Mouse (Mus musculus) mouse trophoblast stem cell (cell line): Measurements from ENCODE around the gene Rph3a.
"Not testable (repeated sequence)": the region's sequence is repeated elsewhere in the genome, so short reads cannot be mapped to it uniquely, and the experiment has no call there.

Source experiments
- in situ Hi-C, 2 experiments: fragments of 300-500 bp; cut with MseI, MboI; formaldehyde crosslinking; loops; 2 replicates in 1 of 2; 3 replicates in 1 of 2; pipeline ENCODE4 v1.15.1; 2025

Rph3a gene

DNA sequence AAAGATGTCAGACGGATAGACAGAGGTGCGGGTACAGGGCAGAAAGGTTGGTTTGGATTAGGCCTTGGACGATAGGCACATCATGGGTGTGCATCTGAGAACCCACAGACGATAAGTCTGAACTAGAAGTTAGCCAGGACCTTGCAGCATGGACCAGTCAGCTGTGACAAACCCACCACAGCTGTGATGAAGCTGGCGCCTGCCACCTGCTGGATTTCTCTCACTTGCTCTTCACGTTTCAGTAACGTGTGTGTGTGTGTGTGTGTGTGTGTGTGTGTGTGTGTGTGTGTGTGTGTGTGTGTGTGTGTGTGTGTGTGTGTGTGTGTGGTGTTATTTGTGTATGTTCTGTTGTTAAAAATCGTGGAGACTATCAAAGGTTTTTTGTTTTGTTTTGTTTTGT lies 95.7 kb downstream of the Rph3a start, which contains the start of gene Oas1d:
TSS of gene Oas1d (plus strand) at position 333 of the 400 bp plus-strand sequence.
- in situ Hi-C loops = not testable (repeated sequence)

DNA sequence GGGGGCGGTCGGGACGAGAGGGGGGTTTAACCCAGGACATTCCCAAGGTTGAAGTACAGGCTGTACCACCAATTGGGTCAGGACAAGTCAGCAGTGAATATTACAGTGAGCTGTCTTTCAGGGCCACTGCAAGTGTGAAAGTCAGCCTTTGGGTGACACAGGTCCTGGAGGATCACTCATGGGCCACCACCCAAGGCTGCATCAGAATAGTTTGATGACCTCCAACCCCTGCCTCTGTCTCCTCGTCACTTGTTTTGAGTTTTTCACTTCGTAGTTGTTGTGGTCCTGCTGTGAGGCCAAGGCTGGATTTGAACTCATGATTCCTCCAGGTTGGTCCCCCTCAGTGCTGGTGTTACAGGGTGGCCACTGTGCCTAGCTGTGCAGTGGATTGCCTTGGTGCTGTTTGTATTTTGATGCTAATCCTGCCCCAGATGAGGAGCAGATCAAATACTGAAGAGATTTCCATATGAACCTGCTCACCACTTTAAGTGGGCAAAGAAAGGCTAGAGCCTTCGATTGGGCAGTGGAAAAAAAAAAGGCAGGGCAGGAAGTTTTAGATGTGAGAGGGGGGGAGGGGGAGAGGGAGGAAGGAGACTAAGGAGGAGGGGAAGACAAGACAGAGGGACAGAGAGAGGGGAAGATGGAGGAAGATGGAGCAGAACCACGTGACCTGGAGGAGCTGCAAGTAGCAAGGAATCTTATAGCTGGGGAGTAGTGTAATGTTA lies 101.5 kb downstream of the Rph3a start:
- in situ Hi-C loops = no loop called here

DNA sequence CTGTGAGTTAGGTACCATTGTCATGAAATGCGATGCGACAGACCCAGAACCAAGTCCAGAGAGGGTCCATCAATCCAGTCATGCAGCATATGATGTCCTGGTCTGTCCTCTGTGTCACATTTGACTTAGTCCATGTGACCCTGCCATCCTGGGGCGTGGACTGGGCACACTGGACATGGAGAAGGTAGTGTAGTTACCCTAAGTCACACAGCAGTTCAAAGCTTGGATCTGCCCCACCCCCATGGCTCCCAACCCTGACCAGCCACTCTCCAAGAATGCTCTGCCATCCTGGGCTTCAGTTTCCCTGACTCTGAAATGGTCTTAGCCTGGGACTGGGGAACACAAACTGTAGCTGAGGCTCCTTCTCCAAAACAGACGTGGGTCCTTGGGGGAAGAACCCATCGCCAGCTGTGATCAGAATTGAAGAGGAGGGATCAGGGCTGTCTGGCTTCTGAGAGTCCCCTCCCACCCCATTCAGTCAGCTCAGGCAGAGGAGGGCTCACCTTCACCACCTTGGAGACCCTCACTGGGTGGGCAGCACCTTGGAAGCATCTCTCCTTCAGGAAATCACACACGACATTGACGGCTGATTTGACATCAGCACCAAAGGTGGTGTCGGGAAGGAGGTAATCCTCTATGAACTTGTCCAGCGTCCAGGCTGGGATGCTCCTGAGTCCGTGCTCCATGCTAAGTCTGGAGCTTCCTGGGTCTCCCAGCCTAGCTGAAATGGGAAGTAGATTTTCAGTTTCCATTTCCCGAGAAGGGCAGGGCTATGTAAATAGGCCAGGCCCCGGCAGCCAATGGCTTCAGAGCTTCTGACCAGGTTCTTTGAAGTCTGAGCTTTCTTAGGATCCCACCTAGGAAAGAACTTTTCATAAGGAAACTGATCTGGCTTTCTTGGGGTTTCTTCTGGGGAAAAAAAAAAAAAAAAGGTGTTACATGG lies 102.8 kb downstream of the Rph3a start, which contains the start of gene Oas1a:
TSS of gene Oas1a (minus strand) at position 731 of the 943 bp plus-strand sequence.
- in situ Hi-C loops = not testable (repeated sequence)

DNA sequence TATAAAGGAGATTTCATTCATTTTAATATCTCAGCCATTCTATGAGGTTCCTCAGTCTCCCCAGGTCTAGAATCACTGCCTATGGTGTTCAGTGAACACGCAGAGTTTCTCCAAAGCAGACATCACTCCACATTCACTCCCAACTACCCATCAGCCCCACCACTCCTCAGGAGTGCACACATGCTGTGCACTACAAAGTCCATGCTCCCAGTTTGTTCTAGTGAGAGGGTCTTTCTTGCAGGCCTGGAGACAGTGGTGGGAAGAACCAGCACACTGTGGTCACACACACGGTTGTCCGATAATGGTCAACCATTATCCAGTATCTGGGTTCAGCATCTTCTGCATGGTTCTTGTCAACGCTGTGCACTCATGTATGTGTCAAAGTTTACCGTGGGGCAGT lies 107.8 kb downstream of the Rph3a start:
- in situ Hi-C loops = no loop called here

DNA sequence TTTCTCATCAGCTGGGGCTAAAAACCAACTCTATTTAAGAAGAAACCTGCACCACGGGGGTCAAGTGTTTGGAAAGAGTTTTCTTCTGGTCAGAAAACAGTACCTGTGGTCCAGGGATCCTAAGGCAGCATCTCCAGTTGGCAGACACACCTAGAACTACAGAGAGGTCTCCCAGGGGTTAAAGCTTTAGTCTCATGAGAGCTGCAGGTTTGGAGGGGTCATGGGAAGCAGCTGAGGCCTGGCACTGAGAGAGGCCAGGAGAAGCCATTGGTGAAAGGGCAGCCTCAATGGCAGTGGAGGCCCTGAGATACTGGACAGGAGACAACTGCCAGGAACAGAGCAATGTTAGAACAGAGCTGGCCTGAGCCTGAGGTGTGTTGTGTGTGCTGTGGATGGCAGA lies 109.2 kb downstream of the Rph3a start:
- in situ Hi-C loops = no loop called here

DNA sequence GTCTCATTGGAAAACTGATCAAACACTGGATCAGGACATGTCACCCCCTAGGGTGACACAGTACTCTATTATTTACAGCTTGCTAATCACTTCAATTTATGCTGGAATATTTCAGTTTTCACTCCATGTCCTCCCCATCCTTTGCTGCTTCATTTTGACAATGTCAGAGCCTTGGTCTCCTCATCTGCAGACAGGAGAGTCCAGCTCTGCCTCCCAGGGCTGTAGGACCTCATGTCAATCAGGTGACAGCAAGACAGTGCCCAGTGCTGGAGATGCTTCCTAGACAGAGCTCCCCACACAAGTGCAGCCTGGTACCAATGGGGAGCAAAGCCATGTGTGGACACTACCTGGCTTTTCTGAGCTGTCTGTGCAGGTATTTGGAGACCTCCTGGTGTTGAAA lies 111.2 kb downstream of the Rph3a start:
- in situ Hi-C loops = no loop called here

DNA sequence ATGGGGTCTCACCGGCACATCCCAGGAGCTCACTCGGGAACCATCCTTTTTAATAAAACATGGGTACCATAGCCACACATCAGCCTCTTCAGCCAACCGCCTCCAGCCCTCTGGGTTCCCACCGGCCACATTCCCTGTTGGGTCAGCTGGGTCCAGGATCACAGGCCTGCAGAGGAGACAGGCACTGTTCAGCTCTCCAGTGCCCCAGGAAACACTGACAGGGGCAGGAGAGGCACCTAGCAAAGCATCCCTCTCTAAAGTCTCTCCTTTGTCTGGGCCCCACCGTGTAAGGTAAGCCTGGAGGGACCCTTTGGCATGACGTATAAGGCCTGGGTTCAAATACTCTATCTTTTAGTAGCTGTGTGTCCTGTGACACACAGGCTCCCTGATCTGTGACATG lies 111.6 kb downstream of the Rph3a start:
- in situ Hi-C loops = no loop called here

DNA sequence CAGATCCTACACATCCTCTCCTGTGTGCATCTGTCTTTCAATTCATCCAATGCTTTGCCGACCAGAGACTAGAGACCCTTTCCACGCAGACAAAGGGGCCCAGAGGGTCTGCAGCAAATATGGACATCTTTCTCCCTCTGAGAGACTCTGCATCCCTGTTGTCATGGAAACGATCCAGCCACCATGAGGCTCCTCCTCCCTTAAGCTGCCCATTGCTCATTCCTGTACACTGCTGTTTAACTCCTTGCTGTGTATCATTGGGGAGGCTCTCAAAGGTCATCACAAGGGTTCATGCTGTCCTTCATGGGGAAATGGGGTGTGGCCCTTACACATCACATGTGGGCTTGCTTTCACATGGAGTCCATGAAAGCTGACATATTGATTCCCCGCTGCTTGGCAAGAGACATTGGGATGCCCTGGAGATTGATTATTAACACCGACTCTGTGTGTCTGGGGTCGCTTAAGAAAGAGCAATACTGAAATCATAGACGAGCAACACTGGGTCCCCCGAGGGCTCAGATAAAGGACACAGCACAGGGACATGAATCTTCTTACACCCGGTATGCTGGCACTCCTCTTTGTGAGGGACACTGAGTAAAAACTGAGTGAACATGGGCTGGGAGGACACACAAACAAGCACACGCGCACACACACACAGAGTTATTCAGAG lies 114.5 kb downstream of the Rph3a start:
- in situ Hi-C loops = no loop called here

DNA sequence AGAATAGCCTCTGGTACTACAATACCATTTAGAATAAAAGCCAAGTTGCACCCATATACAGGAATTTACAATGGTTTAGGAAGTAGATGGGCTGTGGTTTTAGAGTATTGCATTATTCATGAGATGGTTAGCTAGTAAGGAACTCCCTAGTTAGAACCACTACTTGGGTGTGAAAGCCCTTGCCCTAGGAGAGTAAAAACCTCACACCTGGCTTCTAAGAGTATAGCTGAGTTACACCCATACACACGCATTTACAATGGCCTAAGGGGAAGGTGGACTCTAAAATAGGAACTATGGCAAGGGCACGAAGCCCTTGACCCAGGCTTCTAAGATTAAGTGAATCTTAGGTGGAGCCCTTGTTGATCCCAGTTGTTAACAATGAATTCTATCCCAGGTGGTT lies 115.2 kb downstream of the Rph3a start:
- in situ Hi-C loops = not testable (repeated sequence)

DNA sequence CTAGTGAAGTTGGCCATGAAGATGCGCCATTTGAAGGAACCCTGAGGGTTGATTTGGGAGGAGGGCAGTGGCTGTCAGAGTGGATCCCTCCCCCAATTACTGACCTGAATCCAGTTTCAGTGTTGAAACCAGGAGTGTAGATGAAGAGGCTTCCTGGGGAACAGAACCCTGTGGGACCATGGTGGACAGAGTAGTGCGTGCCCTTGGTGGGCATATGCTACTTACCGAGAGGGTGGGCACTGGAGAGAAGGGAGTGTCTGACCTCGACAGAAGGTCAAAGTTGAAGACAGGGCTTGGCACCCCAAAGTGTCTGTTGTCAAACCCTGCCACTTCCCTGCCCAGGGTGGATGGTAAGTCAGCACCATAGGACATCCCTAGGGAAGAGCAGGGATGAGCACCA lies 116.0 kb downstream of the Rph3a start:
- in situ Hi-C loops = not testable (repeated sequence)

DNA sequence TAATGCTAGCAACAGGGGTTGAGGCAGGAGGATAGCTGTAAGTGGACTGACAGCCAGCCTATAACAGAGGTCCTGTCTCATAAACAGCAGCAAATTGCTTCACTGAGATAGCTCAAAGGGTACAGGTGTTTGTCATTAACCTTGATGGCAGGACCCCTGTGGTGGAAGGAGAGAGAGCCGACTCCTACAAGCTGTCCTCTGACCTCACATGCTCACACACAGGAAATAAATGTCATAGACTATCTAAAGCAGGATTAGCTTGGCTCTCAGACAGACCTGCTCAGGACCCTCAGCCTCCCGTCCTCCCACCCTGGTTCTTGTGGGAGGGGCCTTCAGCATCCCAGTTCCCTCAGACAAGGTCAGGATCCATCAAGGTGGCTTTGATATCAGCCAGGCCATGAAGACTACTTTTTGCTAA lies 117.6 kb downstream of the Rph3a start:
- in situ Hi-C loops = no loop called here

DNA sequence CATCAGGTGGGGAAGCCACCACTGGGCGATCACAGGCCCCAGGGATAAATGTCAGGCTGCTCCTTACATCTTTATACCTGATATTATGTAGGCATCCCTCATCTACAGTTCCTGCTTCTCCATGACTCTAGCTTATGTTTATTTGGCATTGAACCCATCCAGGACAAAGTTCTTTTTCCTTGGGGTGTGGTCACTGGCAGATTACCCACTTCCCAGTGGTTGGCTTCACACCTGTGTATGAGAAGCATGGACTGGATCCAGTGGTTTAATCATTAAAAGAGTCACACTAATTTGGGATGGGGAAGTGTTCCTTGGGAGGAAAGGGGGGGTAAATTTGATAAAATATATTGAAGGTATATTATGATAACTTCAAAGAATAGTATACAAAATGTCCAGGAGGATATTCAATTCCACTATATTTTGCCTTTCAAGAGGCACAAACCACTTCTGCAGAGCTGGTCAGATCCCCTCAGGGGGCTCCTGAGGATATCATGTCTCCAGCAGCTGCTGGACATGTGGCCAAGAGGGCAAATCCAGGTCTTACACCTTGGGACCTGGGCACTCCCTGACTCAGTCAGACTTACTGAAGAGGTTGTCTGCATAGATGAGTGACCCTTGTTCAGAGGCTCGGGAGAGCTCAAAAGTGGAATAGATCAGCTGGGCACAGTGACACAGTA lies 118.2 kb downstream of the Rph3a start:
- in situ Hi-C loops = not testable (repeated sequence)

DNA sequence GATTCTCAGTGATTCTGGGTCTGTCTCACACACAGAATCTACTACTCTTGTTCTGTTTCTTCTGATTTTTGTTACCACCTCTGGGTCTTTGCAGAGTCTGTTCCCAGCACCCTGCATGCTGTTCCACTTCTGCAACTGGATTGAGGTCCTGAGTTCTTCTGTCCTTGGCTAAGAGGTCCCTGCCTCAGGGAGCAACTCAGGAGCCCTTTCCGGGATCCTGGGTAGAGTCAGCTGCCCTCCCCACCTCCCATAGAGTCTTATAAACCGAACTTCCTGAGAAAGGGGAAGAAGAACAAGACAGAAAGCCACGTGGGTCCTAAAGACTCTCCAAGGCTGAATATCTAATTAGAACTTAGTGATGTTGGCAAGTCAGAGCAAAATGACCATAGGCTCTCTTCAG lies 118.9 kb downstream of the Rph3a start:
- in situ Hi-C loops = no loop called here
